Mouse (Mus musculus) lung, embryonic 15.5 days (tissue): ENCODE data around the gene Dnajc4. TPM values are rescaled to one million over a fixed set of nuclear protein-coding genes. Genes with fewer than 3 reads are reported as not detected.

ENCODE experiments used
- ATAC-seq: fragments of 200-750 bp; cut with Nextera tagmentation; 2 replicates; pipeline ENCODE4 v1.8.0; 2017; ENCODE audit warnings: moderate number of reproducible peaks, borderline replicate concordance; ENCODE audit not compliant: low FRiP score, low TSS enrichment; ENCODE audit errors: extremely low read depth
- H3K27ac ChIP-seq: fragments of 300-500 bp; sonication (generic); 2 replicates; pipeline ENCODE4 v1.5.1; 2015; ENCODE audit warnings: moderate library complexity, mild to moderate bottlenecking, inconsistent platforms
- H3K27me3 ChIP-seq: fragments of 300-500 bp; sonication (generic); 2 replicates; pipeline ENCODE4 v1.6.1; 2015; ENCODE audit warnings: inconsistent platforms
- H3K36me3 ChIP-seq: fragments of 300-500 bp; sonication (generic); 2 replicates; pipeline ENCODE4 v1.6.1; 2015; ENCODE audit warnings: inconsistent platforms
- H3K4me1 ChIP-seq: fragments of 300-500 bp; sonication (generic); 2 replicates; pipeline ENCODE4 v1.6.1; 2015; ENCODE audit warnings: inconsistent platforms
- H3K4me2 ChIP-seq: fragments of 300-500 bp; sonication (generic); 2 replicates; pipeline ENCODE4 v1.6.1; 2015; ENCODE audit warnings: inconsistent platforms, mild to moderate bottlenecking, moderate library complexity
- H3K4me3 ChIP-seq: fragments of 300-500 bp; sonication (generic); 2 replicates; pipeline ENCODE4 v1.5.1; 2015; ENCODE audit warnings: mild to moderate bottlenecking, inconsistent platforms
- H3K9ac ChIP-seq: fragments of 300-500 bp; sonication (generic); 2 replicates; pipeline ENCODE4 v1.6.1; 2015; ENCODE audit warnings: inconsistent platforms
- H3K9me3 ChIP-seq: fragments of 300-500 bp; sonication (generic); 2 replicates; pipeline ENCODE4 v1.6.1; 2016; ENCODE audit warnings: inconsistent platforms
- WGBS: fragments of 180-500 bp; shearing (Covaris S2); methylation state at CpG from one replicate; pipeline ENCODE4 v1.1.7; 2015; 5-methylcytosine and 5-hydroxymethylcytosine counted together
- polyA plus RNA-seq: library from polyadenylated mRNA; unstranded; fragments of >200 nt; fragmentation: Nextera tagmentation; extraction: Ambion mirVana; gene quantifications from 2 replicates; pipeline ENCODE4 v1.2.1, GENCODE M21; 2015

The Dnajc4 gene
- 23.5 and 23.9 TPM in 2 replicates for polyA plus RNA-seq

DNA sequence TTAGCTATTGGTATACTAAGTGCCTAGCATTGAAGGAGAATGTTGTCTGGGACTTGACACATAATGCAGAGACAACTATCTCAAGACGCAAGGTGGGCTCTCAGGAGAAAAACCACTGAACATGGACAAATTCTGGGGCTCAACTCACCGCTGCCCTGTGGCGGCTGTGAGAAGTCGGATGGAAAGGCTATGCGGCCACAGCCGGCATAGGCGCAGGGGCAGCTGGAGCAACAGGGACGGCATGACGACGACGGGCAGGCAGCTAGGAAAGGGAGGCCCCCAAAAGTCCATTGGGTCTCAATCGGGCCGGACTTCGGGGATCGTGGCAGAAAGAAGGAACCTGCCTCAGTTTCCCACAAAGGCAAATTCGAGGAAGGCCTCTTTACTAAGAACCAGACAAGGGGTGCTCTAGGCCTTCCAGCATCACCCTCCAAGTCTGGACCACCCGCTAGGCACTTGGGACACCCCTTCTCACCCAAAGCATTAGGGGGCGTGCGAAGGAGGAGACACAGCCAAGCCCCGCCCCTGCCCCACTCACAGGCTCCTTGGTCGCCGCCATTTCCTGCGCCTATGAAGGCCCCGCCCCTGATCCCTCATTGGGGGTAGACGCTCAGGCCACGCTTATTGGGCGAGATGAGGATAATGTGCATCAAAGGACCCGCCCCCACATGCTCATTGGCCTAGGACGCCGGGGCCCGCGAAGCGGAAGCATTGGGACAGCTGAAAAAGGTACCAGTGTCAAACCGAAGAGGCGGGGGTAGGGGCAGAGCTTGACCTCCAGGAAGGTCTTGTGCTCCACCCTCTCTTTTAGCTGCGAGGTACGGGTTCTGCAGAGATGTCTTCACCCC is at the start of gene Dnajc4:
Gene Dnajc4, minus strand, starts transcription at position 562 of the 848 bp plus-strand sequence.
- peak; percentile 94 for ATAC-seq
- Histone ChIP-seq H3K27me3 (no peaks in the 10 kb centered on the region), H3K27ac (peak within 1 kb of the TSS; percentile 48), H3K4me2 (peak within 1 kb of the TSS; percentile 94), H3K4me3 (peak within 1 kb of the TSS; percentile 55), H3K9me3 (no peaks in the 10 kb centered on the region), H3K36me3 (no peaks in the 10 kb centered on the region), H3K9ac (peak within 1 kb of the TSS; percentile 62), H3K4me1 (peaks cover 48% of the 10 kb centered on the region)
- WGBS, result 1% methylated on average over 37 of the region's 37 CpGs

DNA sequence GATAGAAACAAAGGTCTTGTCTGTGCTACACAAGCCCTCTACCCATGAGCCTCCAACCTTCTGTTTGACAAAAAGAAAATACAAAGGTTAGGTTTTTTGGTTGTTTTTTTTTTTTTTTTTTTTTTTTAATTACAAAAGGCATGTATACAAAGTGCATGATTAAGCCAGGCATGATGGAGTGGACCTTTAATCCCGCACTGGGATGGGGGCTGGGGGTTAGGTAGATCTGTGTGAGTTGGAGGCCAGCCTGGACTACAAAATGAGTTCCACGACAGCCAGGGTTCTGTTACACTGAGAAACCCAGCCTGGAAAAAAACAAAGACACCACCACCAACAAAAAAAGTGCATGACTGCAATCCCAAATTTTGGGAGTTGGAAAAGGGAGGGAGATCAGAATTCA is 48.8 kb upstream of the Dnajc4 start:
- Histone ChIP-seq H3K36me3 (0 out of 2 replicates have a peak, but pooled peaks cover 3% of the 10 kb centered on the region), H3K9ac (peak overlapping the region; percentile 51), H3K4me2 (peak overlapping the region; percentile 63), H3K4me3 (no peak overlapping the region), H3K27me3 (no peaks in the 10 kb centered on the region), H3K9me3 (no peaks in the 10 kb centered on the region), H3K4me1 (peaks cover 11% of the 10 kb centered on the region), H3K27ac (peak overlapping the region; percentile 86; the same call in 1 of the 2 replicates)
- no peak for ATAC-seq
- WGBS, result 89% methylated on average over 2 of the region's 2 CpGs

DNA sequence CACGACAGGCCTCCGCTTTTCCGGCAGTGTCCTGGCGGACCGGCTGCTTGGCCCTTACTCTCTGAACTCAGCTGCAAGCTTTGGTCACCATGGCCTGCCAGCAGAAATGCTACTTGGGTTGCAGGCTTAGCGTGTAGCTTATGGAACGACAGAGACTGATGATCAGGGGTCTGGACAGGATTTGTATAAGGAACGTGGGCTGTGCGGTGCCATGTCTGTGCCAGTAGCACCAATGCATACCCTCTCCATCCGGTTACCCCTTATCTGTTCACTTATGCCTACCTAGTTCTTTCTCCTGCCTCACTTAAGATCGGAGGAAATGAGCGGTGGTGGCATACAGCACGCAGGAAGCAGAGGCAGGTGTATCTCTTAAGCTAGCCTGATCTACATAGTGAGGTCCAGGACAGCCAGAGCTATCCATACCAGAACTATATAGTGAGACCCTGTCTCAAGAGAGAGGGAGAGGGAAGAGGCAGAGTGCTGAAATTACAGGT is 48.3 kb upstream of the Dnajc4 start:
- ATAC-seq, result peak; percentile 0; the same call in 1 of the 2 replicates

DNA sequence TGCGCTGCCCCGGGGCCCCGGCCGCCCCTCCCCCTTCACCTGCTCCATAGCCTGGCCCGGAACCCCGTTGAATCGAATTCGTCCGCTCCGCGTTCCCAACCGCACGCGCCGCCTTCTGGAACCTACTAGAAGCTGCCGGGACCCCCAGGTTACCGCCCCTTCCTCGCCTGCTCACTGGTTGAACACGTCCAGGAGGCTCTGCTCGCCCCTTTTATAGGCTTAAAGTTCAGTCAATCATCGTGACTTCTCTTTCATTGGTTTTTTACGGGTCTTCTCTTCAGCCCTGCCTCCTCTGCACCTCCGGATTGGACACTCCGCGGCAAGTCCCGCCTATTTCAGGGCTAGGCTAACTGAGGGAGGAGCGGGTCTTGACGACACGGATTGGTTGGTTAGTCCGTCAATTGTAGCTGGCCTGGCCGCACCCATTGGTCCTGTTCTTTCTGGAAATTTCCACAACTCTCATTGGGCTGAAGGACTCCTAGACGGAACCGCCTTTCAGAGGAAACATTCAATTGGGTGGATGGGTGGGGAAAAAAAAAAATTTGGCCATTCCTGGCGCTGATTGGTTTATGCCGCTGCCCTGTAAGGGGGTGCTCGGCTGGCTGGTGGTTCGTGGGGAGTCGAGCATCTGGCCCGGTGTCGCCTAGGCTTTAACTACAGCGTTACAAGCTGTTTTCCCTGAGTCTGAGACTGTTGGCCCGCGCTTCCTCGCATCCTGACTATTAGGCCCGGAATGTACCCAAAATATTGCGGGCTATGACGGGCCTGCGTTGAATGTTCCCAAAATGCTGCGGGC is 47.7 kb upstream of the Dnajc4 start, which contains the start of gene Stip1:
Gene Stip1, minus strand, starts transcription at position 127 of the 796 bp plus-strand sequence.
- Histone ChIP-seq H3K4me2 (peak within 1 kb of the TSS; percentile 66), H3K36me3 (peaks cover 10% of the 10 kb centered on the region; the same call in 1 of the 2 replicates), H3K27ac (peak within 1 kb of the TSS; percentile 86), H3K9ac (peak within 1 kb of the TSS; percentile 88), H3K4me1 (peaks cover 11% of the 10 kb centered on the region), H3K27me3 (no peaks in the 10 kb centered on the region), H3K9me3 (no peaks in the 10 kb centered on the region), H3K4me3 (peak within 1 kb of the TSS; percentile 94)
- WGBS, result under 1% methylated on average over 49 of the region's 49 CpGs
- peak; percentile 99 for ATAC-seq

More for the DNA sequence above, 48.3 kb upstream of the Dnajc4 start:
- no peaks in the 10 kb centered on the region for H3K9me3 ChIP-seq
- WGBS, result 16% methylated on average over 13 of the region's 13 CpGs
- H3K4me1 ChIP-seq, result peaks cover 11% of the 10 kb centered on the region
- peak overlapping the region; percentile 47 for H3K4me3 ChIP-seq
- H3K27ac ChIP-seq, result peak overlapping the region; percentile 86
- peak overlapping the region; percentile 63 for H3K4me2 ChIP-seq
- peak overlapping the region; percentile 51 for H3K9ac ChIP-seq
- H3K27me3 ChIP-seq, result no peaks in the 10 kb centered on the region
- H3K36me3 ChIP-seq, result 0 out of 2 replicates have a peak, but pooled peaks cover 3% of the 10 kb centered on the region

DNA sequence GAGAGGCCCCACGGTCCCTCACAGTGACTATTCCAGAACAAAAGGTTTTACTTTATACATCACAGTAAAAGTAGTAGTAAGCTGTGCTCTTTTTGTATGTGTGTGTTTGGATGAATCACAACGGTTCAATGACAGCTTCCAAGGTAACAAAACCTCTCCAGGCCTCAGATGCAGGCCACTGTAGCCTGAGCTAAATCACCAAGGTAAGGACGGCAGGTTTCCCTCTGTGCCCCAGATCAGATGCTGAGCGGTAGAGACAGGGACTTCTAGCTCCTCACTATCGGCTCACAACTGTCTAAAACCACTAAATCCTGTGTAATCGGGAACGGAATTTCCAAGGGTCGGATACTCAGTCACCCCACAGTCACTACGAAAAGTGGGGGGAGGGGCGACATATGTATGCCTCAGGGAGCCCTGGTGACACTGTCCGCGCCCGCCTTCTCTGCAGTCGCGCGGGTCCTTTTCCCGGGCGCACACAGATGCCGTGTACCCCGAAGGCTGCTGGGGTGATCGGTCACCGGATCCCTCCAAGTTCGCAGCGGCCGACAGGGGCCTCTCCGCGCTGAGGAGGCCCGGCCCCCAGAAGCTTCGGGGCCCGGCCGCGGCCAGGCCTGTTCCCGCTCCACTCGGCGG is 46.8 kb upstream of the Dnajc4 start:
- WGBS, result 1% methylated on average over 35 of the region's 35 CpGs
- Histone ChIP-seq H3K36me3 (peaks cover 17% of the 10 kb centered on the region), H3K27ac (peak overlapping the region; percentile 86), H3K4me2 (peak overlapping the region; percentile 66), H3K9ac (peak overlapping the region; percentile 88), H3K4me1 (peaks cover 11% of the 10 kb centered on the region), H3K27me3 (no peaks in the 10 kb centered on the region), H3K4me3 (peak overlapping the region; percentile 94), H3K9me3 (no peaks in the 10 kb centered on the region)
- ATAC-seq, result no peak

DNA sequence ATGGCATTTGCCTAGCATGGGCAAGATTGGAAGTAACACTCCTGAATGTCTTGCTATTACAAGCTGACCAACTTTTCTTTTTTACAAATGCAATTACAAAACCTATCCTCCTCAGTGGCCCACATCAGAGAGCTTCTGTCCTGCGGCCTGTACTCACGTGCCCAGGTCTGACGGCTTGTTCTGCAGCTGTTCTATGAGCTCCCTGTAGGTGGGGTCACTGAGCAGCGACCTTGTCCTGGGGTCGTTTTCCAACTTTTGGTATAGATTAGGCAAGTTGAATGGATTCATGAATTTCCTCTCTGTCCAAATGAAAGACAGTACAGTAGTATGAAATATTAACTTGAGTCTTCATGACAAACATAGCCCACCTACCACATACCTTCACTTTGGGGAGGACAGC is 41.6 kb upstream of the Dnajc4 start:
- Histone ChIP-seq H3K27me3 (no peaks in the 10 kb centered on the region), H3K4me3 (no peak overlapping the region), H3K4me2 (no peak overlapping the region), H3K9ac (no peak overlapping the region), H3K36me3 (peaks cover 67% of the 10 kb centered on the region), H3K9me3 (no peaks in the 10 kb centered on the region), H3K4me1 (peaks cover 10% of the 10 kb centered on the region), H3K27ac (no peak overlapping the region)
- ATAC-seq, result no peak
- WGBS, result 93% methylated on average over 5 of the region's 5 CpGs

DNA sequence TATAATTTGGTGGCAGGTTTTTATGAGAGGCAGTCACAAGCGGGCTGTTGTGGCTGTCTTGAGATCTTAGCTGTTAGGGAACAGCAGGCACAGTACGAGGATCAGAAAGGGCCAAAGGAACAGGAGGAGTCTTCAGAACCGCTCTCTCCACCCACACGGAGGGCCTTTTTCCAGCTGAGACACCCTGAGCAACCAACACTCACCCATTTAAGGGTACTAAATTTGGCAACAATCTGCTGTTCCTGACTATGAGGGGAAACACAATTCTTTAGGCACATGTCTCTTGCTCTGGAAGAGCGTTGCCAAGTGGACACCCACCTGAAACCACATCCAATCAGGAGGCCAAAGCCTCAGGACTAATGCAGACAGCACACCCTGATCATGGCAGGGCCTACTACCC is 37.2 kb upstream of the Dnajc4 start:
- no peak for ATAC-seq
- Histone ChIP-seq H3K9ac (no peak overlapping the region), H3K4me3 (no peak overlapping the region), H3K27ac (no peak overlapping the region), H3K27me3 (no peaks in the 10 kb centered on the region), H3K4me2 (no peak overlapping the region), H3K36me3 (peaks cover 97% of the 10 kb centered on the region), H3K9me3 (no peaks in the 10 kb centered on the region), H3K4me1 (no peaks in the 10 kb centered on the region)
- WGBS, result 96% methylated on average over 5 of the region's 5 CpGs

DNA sequence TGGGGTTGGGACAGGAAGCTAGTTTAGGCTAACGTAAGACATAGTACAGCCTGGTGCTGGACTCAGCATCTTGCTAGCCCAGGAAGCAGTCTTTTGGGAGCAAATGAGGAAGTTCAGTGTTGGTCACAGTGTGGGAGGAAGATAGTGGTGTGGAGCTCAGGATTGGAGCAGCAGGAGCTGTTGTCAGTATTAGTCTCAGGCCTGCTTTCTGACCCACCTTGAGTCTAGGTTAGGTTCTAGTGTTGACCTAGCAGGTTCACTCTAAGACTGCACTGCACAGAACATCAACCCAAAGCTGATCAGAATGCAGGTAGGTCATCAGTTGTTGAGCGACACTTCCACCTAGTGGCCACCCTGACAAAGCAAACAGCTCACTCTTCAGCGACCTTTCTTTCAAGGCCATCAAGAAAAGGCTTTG is 27.9 kb upstream of the Dnajc4 start:
- Histone ChIP-seq H3K27me3 (no peaks in the 10 kb centered on the region), H3K27ac (no peak overlapping the region), H3K36me3 (peaks cover 53% of the 10 kb centered on the region), H3K9me3 (no peaks in the 10 kb centered on the region), H3K4me1 (no peaks in the 10 kb centered on the region), H3K4me3 (no peak overlapping the region), H3K9ac (no peak overlapping the region), H3K4me2 (no peak overlapping the region)
- 46% methylated on average over 3 of the region's 3 CpGs for WGBS
- ATAC-seq, result no peak

DNA sequence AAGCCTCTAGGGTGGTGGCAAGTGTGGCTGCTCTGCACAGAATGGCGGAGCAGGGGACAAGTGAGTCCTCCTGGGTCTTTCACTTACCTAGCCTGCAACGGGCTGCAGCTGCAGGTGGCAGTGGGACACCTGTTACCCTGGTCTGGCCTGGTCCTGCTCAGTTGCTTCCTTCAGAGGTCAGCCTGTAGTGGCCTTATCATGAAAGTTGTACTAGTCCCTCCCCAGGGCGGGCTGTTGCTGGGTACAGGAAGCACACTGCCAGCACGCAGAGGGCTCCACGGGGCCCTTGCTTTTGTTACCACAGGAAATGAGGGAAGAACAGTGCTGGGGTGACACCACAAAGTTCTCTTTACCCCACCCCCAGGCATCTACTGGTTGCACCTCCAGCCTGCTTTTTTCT is 26.8 kb upstream of the Dnajc4 start, which contains the start of gene Fermt3:
Gene Fermt3, minus strand, starts transcription at position 279 of the 400 bp plus-strand sequence.
- Histone ChIP-seq H3K4me2 (no peak within 1 kb of the TSS), H3K9ac (no peak within 1 kb of the TSS), H3K27me3 (no peaks in the 10 kb centered on the region), H3K4me1 (no peaks in the 10 kb centered on the region), H3K4me3 (peak within 1 kb of the TSS; percentile 9; the same call in 1 of the 2 replicates), H3K36me3 (peaks cover 43% of the 10 kb centered on the region), H3K9me3 (no peaks in the 10 kb centered on the region), H3K27ac (no peak within 1 kb of the TSS)
- WGBS, result 60% methylated on average over 5 of the region's 5 CpGs
- ATAC-seq, result peak; percentile 67; the same call in 1 of the 2 replicates

DNA sequence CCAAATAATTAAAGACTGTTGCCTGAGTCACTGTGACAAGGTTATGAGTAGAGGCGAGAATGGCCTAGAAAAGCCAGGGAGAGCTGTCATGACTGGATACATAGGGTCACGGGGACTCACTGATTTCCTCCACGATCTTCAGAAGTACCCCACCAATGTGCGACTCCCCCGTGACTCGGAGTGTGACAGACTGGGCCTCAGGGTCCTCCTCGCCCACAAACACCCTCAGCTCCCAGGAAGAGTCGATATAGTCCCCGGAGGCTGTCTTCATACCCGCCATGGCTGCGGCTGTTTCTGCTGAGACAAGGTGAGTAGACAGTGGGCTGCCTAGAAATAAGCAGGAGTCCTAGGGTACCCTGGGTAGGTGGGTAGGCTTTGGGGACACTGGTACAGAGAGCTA is 26.2 kb upstream of the Dnajc4 start:
- H3K27me3 ChIP-seq, result no peaks in the 10 kb centered on the region
- H3K4me1 ChIP-seq, result no peaks in the 10 kb centered on the region
- no peak overlapping the region for H3K9ac ChIP-seq
- H3K4me3 ChIP-seq, result peak overlapping the region; percentile 9; the same call in 1 of the 2 replicates
- WGBS, result 82% methylated on average over 11 of the region's 11 CpGs
- no peaks in the 10 kb centered on the region for H3K9me3 ChIP-seq
- H3K4me2 ChIP-seq, result no peak overlapping the region
- H3K27ac ChIP-seq, result no peak overlapping the region
- peaks cover 38% of the 10 kb centered on the region for H3K36me3 ChIP-seq
- ATAC-seq, result no peak
